Mouse (Mus musculus) left cerebral cortex, adult 6 months (tissue): ENCODE measurements around the gene Rnf146. TPM values are rescaled to one million over a fixed set of nuclear protein-coding genes. Genes with fewer than 3 reads are reported as not detected.

Source experiments
- long read RNA-seq, 2 experiments: library from polyadenylated mRNA; unstranded; transcript quantifications; one replicate each; pipeline ENCODE4 v2.0.0; 2019 to 2020
- polyA plus RNA-seq: library from polyadenylated mRNA; unstranded; fragments of <200 nt; fragmentation: Nextera tagmentation; gene quantifications from 2 replicates; pipeline ENCODE4 v1.2.3, GENCODE M21; 2021

Rnf146 gene
- polyA plus RNA-seq, result 20.9 and 74.1 TPM in 2 replicates
- long read RNA-seq, experiment 1, full-length matches to known transcripts, result 215 of 231 reads
- long read RNA-seq, experiment 1, partial matches to known transcripts, result 4 of 231 reads
- long read RNA-seq, experiment 1, other reads (novel, unspliced or antisense), result 12 of 231 reads
- long read RNA-seq, experiment 2, full-length matches to known transcripts, result 85 of 107 reads
- long read RNA-seq, experiment 2, partial matches to known transcripts, result 12 of 107 reads
- long read RNA-seq, experiment 2, other reads (novel, unspliced or antisense), result 10 of 107 reads

DNA sequence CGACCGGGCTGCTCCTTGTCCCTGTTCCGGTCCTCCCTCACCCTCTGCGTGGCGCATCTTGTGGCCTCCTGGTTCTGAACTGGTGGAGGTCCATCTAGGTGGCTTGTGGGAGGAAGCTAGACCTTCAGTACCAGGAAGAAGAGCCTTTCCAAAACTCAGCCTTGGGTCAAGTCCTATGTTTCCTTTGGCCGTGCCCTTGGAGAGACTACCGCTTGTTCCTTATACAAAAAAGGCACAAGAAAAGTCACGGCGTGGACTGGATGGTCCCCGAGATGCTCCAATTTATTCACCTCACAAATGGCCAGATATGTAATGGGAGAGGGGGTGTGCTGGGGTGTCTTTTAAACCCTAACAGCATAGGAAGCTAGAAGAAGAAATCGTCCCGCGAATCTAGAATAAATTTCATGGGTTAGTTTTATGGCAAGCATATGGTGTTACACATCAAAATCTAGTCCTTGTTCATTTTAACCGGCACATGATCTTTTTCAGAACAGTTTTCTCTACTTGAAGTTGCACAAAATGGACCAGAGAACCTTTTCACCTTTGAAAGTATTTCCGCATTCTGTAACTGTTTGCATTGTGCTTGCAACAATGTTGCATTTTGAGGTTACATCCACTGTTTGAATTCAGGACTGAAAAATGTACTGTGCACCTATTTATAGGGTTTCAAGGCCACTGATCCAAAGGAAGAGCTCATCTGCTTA lies at the start of gene Rnf146:
Rnf146 (minus strand) TSS at position 246 of the 704 bp plus-strand sequence.

DNA sequence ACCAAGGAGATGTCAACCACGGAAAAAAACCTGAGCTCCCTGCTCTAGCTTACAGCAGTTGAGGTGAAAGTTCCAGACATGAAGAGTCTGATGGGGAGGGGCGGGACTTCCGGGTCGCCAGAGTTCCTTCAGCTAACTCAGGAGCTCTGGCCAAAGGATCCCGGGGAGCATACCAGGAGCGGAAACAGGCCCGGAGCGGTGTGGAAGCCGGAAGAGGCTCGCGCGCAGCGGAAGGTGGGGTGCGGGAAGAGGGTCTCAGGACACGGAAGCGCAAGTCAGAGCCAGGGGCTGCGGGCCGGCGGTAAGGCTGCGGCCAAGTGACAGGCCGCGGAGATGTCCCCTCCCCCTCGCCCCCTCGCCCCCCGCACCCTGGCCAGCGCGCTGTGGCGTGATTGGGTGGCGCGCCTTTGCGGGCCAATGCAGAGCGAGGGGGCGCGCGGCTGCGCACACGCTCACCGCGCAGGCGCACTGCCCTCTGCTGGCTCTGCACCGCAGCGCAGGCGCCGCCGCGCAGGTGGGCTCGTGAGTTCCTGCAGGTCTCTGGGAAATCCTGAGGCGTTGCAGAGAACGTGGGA lies 49.1 kb downstream of the Rnf146 start, which contains the start of gene Echdc1:
Echdc1 (plus strand) TSS at position 103 of the 575 bp plus-strand sequence.

Other genes starting within 250 kb of the Rnf146 start
- 96.2 and 123 TPM in 2 replicates for gene Soga3, start 218.6 kb downstream of the Rnf146 start, polyA plus RNA-seq
- gene Gm49353, start 163.5 kb downstream of the Rnf146 start, polyA plus RNA-seq, result 2.5 and 4.6 TPM in 2 replicates
- 8.2 and 15.1 TPM in 2 replicates for gene 9330159F19Rik, start 150.8 kb downstream of the Rnf146 start, polyA plus RNA-seq
- 22.9 and 27.2 TPM in 2 replicates for gene Echdc1, start 49.3 kb downstream of the Rnf146 start, polyA plus RNA-seq
- 6.7 and 7.8 TPM in 2 replicates for gene Rspo3, start 173.4 kb upstream of the Rnf146 start, polyA plus RNA-seq